Mouse (Mus musculus) yolk sac, embryonic 10.5 days (tissue): ENCODE results near the gene Eif4e1b.

Source experiments
- DNase-seq: peaks from one replicate; pipeline ENCODE4 v3.0.0-alpha.2; 2017; ENCODE audit warnings: low spot score

Gene Eif4e1b

GRCm38 (mm10) chr13:54800206-54800605, 16.4 kb downstream of the Eif4e1b start:
- DNase-seq = no peak

DNA sequence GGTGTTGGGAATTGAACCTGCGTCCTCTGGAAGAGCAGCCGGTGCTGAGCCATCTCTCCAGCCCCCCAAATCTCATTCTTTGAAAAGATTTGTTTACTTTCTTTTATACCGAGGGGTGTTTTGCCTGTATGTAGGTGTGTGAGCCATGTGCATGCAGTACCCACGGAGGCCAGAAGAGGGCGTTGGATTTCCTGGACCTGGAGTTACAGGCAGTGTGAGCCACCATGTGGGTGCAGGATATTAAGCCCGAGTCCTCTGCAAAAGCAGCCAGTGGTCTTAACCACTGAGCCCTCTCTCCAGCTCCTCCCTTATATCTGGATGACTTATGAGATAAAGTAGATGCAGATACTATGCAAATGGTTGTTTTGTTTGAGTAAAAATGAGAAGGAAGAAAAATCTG, 19.2 kb downstream of the Eif4e1b start:
- DNase-seq = no peak

- DNase-seq = no peak
These were observed 21.5 kb downstream of the Eif4e1b start for GRCm38 (mm10) chr13:54805134-54805838.

- no peak for DNase-seq
These were observed 22.7 kb downstream of the Eif4e1b start for GRCm38 (mm10) chr13:54806434-54806976.

- DNase-seq = no peak
These were observed 24.3 kb downstream of the Eif4e1b start for GRCm38 (mm10) chr13:54808067-54808466.

DNA sequence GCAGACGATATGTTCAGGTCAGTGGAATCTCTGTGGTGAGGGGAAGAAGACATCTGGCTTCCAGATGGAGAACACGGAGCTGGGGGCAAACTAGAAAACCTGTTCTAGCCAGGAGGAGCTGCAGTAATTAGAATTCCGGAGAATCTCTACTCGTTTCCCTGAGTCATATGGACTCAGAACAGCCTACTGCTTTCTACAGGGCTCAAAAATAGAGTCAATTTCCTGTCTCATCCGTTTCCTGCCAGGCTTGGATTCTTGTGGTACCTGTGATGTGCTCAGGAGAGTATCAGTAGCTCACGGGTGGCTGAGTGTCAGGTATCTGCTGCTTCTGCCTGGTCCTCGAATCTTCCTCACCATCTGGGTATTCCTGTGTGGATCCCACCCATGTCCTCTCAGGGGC, 27.7 kb downstream of the Eif4e1b start:
- DNase-seq = no peak

GRCm38 (mm10) chr13:54813381-54813780, 29.6 kb downstream of the Eif4e1b start:
- no peak for DNase-seq

GRCm38 (mm10) chr13:54818399-54819254, 34.8 kb downstream of the Eif4e1b start:
- DNase-seq = no peak

DNA sequence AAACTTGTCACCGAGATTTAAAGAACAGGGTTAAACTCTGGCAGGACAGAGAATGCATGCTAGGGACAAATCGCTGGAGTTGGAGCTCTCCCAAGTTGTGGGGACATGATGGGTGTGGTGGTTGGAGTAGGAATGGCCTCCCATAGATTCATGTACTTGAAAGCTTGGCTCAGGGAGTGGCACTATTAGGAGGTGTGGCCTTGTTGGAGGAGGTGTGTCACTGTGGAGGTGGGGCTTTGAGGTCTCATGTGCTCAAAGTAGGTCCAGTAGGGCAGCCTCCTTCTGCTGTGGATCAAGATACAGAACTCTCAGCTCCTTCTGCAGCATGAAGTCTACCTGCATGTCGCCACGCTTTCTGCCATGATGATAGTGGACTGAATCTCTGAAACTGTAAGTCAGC, 37.3 kb downstream of the Eif4e1b start:
- no peak for DNase-seq

GRCm38 (mm10) chr13:54821931-54822330, 38.1 kb downstream of the Eif4e1b start:
- no peak for DNase-seq

DNA sequence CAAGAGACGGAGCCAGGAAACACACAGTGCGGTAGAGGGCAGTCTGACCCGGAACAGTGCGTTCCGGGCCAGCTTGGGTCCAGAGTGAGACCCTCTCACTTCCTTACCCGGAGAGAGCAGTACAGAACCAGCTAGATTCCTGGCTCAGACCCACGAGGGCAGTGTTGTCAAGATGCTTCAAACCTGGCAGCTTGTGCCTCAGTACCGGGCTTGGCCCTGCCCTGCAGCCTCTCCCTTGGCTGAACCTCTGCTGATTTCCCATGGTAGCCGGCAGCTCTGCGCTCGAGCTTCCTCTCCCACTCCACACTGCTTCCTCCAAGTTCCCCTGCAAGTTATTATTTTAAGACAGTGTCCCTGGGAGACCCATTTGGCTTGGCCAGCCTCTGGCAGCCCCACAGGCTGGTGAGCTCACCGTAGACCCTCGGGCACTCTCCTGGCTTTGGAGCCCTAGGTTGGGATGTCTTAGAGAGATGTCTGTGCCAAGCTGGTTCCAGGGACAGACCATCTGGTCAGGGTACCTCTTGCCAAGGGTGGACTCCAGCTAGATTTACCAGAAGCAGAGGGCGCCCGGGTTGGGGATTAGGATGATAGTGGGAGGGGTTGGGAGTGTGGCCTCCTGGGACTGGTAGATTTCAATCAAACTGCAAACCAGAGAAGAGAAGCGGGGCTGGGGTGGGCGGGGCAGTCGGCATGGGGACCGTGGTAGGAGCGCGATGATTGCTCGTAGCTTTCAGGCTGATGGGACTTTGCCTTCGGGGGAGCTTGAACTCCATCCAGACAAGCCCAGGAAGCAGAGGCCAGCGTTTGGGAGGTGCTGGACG, 40.5 kb downstream of the Eif4e1b start:
- DNase-seq = peak; percentile 5

DNA sequence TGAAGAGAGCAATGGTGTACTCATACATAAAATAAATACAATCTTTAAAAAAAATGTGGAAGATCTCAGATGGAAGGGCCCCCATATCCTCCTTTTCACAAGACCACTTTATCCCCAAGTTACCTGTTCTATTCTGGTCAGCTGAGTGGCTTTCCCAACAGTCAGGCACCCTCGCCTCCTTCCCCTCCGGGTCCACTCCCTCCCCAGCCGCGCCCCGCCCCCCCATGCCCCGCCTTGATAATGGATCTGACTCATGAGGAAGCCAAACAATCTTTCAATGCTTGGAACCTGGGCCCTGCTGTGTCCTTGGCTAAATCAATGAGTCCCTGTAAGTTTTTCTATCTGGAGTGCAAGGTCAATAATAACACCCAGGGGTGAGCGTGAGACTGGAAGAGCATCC, 44.2 kb downstream of the Eif4e1b start:
- DNase-seq = no peak

DNA sequence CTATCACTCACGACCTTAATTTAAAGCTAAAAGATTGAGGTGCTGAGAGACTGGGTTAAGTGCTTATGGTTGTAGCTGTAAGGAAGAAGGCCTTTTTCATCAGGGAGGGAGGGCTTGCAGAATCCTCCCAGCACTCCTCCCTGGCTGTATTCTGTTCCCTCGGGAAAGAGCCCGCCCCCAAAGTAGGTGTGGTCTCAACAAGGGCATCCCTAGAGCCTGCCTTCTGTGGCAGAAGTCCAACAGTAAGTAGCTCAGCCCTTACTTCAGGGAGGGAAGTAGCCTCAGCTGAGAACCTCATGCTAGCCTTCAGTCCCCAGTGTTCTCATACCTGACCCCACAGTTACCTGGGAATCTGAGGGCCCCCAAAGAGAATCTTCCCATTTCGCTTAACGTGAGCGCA, 44.7 kb downstream of the Eif4e1b start:
- no peak for DNase-seq

- DNase-seq = no peak
These were observed 45.7 kb downstream of the Eif4e1b start for GRCm38 (mm10) chr13:54829450-54829849.

DNA sequence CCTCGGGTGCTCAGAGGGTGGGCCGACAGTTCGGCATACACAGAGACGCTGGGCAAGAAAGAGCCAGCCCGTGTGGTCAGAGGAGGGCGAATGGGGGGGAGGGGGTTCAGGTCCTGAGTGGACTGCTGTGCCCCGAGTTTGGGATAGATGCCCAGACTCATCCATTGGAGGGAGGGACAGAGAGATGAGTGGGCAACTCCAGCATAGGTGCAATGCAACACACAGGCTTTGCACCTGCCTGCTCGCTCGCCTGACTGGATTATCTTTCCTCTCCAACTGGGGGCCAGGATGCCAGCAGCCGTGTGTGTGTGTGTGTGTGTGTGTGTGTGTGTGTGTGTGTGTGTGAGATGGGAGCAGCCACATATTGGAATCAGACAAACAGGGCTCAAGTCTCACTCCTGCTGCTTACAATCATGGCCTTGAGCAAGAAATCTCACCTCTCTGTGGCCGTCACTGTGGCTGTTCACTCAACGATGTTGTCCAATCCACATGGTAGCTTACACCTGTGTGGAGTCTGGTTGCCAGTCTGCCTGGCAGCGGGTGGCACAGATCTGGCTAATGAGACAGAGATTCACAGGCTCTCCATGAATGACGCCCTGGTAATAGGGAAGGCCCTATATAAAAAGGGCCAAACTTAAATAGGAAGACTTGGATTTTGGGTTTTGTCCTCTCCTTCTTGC, 52.7 kb downstream of the Eif4e1b start:
- DNase-seq = no peak

DNA sequence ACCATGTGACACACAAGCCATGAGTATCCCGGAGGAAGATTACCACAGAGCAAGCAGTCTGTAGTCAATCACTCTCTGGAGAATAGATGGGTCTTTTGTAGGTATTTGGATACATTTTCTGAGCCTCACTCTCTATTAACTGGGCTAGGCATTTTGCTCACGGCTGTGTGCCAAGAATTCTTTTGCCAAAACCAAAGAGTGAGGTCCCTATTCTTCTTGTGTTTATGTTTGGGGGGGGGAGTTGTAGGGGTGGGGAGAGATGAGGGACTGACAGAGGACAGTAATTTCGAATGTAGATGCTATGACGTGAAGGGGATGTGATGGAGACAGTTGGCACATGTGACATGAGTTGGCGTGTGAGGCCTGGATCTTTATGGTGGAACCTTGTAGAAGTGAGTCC, 53.3 kb downstream of the Eif4e1b start:
- DNase-seq = no peak

DNA sequence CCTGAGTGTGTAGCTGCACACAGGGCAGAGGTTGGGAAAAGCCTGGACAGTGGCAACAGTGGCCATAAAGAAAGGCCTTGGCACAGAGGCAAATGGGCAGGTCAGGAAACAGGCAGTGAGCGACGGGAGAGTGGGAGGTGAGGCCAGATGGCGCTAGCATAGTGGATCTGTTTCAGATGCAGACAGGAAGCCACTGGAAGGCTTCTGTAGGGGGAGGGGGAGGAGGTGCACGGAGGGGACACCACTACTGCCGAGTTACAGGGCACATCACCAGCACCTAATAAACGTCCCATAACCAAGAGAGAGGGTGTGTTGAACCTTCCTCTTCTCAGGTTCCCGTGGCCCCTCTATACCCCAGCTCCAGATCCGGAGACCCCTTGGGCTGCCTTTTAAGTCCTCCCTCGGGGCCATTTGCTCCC, 53.7 kb downstream of the Eif4e1b start:
- DNase-seq = peak; percentile 2
